Mouse (Mus musculus): ENCODE data around the gene Nudt3. TPM values are rescaled to one million over a fixed set of nuclear protein-coding genes. Genes with fewer than 3 reads are reported as not detected.
"Not testable (repeated sequence)": the region's sequence is repeated elsewhere in the genome, so short reads cannot be mapped to it uniquely, and the experiment has no call there.

The Nudt3 gene
- total RNA-seq, 2 experiments from 2014 or later: 562 to 569 TPM

DNA sequence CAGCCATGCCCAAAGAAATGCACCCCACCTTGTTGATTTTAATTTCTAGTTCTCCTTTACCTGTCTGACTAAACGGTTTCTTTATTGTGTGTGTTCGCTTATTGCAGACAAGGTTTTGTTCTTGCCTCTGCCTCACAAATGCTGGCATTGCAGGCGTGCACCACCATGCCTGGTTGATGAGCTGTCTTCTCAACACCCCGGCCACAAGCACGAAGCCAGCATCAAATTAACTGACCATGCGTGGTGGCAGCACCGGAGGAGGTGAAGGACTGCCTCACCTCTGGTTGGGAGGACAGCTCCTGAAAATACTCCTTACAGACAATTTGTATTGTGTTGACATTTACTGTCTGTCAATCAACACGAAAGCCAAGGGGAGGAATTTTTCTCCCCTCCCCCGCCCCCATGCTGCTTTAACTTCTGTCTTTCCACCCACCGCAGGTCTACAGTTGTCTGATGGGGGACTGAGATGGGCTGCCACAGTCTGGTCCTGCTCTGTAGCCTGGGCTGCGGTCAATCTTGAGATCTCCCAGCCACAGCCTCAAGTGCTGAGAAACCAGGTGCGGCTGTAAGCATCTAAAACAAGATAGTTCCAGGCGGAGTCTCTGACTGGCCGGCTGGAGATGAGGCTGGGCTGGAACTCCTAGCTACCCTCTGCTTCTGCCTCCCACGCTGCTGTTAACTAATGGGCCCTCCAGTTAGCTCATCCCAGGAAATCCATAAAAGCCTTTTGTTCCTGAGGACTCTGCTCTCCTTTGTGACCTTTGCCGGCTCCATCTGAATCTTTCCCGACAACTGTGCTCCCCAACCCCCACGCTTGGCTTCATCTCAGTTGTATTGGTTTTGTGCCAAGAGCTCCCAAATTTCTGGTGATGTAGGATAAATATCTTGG, 13.1 kb upstream of the Nudt3 start, which contains the start of gene Rps10:
TSS of gene Rps10 (minus strand) at position 538 of the 889 bp plus-strand sequence.
- DNase-seq (ENCODE audit: low spot score in 2 of 2): no peak

DNA sequence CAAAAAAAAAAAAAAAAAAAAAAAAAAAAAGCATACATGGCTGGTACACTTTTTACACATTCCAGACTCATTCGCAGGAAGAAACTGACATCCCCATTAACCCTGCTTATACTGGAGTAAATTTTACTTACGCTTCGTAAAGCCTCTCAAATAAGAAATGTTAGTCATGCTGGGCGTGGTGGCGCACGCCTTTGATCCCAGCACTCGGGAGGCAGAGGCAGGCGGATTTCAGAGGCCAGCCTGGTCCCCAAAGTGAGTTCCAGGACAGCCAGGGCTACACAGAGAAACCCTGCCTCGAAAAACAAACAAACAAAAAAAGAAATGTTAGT, 12.2 kb upstream of the Nudt3 start:
- not testable (repeated sequence) for DNase-seq (ENCODE audit: low spot score in 2 of 2)

DNA sequence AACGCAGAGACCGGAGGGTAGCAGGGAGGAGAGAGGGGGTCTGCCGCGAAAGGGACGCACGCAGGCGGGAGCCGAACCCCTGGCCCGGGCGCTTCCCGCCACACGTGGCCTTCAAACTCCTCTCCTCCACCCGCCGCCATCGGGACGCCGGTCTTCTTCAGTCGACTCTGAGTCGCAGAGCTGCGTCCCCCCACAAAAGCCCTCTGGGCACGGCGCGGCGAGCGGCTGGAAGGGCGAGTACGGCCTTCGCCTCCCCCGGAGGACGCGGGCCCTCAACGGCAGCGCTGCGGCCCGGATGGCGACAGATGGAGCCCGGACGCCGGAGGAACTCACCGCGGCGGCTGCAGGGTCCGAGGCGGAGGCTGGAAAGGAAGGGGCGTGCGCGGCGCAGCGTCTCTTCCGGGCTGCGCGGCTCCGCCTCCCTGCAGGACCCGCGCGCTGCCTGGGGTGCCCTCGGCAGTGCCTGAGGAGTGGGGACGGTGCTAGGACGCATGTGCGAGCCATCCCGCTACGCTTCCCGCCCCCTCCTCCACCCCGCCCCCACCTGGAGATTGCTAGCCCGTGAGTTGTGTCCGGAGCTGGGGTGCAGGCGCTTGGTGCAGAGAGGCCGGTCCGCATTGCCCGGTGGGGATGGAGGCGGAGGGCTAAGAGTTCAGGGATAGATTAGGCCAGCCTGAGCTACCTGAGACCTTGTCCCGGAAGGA, 11.7 kb upstream of the Nudt3 start, which contains the start of gene RPS10-NUDT3:
TSS of gene RPS10-NUDT3 (minus strand) at position 352 of the 704 bp plus-strand sequence.
- peak; percentile 81 to 90 for DNase-seq (ENCODE audit: low spot score in 2 of 2)

DNA sequence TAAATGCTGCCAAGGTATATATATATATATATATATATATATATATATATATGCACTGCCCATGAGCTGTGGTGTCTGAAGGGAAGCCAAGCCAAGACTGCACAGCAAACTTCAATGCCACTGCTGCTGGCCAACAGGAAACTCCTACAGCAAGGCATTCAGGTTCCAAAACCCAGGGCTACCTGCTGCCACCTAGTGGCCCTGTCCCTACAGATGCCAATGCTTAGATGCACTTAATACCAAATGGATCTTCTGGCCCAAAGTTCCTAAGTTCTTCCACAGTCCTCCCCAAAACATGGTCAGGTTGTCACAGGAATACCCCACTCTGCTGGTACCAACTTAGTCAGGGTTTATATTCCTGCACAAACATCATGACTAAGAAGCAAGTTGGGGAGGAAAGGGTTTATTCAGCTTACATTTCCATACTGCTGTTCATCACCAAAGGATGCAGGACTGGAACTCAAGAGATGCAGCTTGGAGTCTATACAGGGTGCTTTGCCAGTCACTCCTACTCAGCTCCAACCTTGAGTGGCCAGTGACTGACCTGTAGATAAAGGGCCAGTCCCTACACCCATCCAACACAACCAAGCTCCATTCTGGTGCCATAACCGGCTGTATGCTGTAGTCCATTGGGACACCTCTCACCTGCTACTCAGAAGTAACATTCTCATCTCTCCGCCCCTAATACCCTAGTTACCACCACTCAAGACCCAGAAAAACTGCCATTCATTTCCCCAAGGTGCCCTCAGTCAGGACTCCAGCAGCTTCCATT, 6.1 kb upstream of the Nudt3 start:
- DNase-seq (ENCODE audit: low spot score in 2 of 2): peak; percentile 88

DNA sequence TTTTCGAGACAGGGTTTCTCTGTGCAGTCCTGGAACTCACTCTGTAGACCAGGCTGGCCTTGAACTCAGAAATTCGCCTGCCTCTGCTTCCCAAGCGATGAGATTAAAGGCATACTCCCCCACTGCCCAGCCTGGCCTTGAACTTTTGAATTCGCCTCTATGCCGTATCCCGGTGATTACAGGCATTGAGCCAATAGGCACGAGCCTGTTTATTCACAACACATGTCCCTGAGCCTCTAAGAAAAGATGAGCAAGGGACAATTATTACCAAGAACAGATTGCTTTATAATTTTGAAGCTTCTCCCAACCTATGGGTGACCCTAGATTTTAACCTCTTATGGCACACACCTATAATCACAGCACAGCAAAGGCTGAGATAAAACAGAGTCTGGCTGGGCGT, 5.1 kb upstream of the Nudt3 start:
- DNase-seq (ENCODE audit: low spot score in 2 of 2): no peak

DNA sequence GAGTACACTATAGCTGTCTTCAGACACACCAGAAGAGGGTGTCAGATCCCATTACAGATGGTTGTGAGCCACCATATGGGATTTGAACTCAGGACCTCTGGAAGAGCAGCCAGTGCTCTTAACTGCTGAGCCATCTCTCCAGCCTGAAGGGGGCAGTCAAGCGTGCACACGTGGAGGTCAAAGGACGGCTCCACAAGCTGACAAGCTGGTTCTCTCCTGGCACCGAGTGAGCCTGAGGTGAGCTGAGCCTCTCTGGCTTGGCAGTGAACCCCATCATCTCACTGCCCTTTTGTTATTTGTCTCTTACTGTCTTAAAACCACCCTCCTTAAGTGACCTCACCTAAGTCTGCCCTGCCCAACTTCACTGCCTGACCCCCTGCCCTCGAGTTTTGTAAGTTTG, 4.2 kb upstream of the Nudt3 start:
- DNase-seq (ENCODE audit: low spot score in 2 of 2): no peak

DNA sequence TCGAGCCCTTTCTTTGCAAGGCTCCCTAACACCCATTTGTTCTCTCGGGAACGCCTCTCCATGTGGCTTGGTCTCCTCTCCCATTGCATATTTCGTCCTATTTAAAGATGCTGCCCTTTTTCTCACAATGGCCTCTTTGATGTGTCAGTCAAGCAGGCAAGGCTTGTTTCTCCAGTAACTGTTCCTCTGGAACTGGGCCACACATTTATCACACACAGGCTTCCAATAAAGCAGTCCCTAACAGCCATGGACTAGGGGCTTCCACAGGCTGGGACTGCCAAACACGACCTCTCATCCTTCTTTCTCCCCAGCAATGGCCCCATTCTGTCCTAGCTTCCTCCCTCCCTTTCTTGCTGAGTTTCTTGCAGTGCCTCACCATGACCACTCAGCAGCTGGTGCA, 3.4 kb upstream of the Nudt3 start:
- DNase-seq (ENCODE audit: low spot score in 2 of 2): no peak

DNA sequence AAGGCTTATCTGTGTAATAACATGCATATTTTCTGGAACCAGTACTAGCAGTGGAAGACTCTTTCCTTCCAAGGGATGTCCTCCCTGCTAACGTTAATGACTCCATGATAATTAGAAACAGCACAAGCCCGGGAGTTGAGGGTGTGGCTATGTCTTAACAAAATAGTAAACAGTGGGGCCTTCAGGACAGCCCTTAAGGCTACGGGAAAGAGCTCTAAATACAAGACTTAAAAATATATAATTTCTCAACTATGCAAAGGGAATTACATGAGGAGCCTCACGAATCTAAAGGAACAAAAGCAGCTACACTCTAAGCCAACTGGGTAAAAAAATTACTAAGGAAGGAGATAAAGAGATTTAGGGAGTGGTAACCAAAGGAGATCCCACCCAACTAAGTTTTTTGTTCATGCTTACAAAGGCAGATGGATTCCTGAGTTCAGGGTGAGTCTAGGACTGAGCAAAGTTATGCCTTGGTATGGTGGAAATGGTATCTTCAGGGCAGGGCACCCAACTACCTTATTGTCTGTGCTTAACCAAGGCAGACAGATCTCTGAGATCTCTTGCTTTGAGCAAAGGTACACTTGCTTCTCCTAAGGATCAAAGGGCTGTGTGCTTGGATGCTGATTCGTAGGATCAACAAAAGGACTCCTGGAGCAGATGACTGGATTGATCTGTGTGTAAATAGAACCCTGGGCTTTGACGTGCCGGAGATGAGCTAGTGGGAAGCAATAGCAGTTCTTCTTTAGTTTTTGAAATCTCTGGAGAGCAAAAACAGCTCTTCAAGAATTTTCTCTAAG, 2.4 kb upstream of the Nudt3 start:
- DNase-seq (ENCODE audit: low spot score in 2 of 2): no peak

DNA sequence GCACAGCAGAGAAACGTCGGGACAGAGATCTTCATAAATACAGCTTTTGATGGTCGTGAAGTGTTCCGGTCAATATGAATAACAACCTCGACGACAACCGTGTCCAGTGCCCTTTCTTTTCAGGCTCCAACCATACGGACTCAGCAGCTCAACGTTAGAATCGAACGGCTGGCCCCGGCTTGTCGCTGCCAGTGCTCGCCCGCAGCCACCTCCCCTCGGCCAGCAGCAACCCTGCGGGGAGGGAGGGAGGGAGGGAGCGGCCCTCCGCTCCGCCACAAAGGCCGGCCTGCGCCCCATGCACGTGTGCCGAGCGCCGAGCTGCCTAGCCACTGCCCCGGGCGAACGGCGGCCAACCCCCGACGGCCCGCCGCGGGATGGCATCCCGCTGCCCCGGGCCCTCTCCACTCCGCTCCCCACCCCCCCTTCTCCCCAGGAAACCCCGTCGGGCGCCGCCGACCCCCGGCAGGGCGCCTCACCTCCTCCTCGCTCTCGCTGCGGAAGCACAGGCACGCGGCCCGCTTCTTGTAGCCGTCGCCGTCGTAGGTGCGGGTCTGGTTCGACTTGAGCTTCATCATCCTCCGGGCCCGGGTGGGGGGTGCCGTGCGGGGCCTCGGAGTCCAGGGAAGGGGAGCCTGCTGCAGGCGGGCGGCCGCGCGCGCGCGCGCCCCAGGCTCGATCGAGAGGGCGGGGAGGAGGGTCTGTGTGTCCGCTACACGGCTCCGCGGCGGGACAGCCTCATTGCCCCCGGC, 510 bp downstream of the Nudt3 start:
- peak in 1 of 2 experiments; percentile 36 for DNase-seq (ENCODE audit: low spot score in 2 of 2)

DNA sequence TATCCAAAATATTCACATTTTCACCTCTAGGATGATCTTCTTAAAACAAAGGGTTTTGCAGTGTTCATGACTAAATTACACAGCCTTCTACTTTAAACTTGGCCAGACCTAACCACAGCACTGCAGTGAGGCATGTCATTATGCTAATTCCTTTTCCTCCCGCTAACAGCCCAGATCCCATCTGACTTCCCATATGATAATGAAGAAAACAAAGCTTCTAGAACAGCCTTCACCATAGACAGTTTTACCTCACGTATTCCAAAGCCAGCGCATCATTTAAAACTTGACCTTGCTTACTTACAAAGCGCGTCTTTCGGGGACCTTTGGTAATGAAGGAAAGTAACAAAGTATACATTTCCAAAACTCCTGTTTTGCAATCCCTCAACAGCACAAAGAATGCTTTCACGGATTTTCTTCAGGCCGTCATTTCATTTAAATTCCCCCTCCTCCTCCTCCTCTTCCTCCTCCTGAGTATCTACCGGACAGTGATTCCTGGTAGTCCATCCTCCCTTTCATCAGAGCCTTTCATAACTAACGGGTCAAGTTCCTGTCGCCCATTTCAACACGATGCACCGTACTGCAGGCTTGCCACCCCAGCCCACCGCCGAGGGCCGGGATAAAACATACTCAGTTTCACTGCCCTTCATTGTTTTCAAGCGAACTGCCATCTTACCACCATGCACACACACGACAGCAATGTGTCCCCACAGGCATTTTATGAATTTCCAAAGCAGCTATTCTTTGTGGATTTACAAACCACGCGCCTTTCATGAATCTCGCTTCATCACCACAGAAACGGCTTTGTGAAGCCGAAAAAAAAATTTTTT, 1.4 kb downstream of the Nudt3 start:
- no peak for DNase-seq (ENCODE audit: low spot score in 2 of 2)

DNA sequence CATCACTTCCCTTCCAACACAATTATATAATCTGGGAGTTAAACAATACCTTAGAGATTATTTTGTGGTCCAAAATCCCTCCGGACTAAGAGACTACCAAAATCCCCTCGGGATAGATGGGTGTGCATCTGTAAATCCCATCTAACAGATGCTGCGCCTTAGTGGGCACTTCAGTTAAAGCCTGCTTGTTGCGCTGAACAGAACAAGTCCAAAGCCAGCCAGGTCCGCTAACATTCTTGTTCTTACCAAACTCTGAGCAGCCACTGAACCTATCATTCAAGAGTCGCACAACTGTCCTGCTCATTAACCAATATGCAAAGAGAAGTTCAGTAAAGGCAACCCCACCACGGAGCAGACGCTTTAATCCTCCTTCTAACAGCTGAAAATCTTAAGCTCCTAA, 2.1 kb downstream of the Nudt3 start:
- no peak for DNase-seq (ENCODE audit: low spot score in 2 of 2)

DNA sequence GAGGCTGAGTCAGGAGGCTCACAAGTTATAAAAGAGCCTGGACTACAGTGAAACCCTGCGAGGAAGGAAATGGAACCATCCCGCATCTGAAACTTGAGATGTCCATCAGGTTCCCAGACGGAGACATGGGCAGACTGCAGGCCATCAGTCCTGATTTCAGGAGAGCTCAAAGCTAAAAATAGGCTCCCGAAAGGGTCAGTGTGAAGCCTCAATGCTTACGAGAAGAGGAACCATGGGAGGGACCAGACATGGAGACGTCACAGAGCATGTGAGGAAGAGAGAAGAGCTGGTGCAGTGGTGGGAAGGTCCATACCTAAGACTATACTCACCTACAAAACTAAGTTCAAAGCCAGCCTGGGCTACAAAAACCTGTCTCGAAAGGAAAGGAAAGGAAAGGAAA, 7.9 kb downstream of the Nudt3 start:
- no peak for DNase-seq (ENCODE audit: low spot score in 2 of 2)

DNA sequence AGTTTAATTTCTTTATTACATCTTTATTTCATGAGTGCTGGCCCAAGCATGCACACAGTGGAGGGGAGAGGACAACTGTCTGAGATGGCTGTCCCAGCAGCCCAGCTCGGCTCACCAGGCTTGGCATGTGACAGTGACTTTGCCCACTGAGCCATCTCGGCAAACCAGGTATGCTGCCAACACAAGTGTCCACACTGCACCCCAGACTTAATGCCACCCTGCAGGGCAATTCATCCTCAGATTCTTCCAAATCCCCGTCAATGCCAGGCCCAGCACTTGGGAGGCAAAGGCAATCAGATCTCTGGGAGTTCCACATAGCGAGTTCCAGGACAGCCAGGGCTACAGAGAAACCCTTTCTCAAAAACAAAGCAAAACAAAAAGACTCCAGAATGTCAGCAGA, 10.3 kb downstream of the Nudt3 start:
- no peak for DNase-seq (ENCODE audit: low spot score in 2 of 2)

DNA sequence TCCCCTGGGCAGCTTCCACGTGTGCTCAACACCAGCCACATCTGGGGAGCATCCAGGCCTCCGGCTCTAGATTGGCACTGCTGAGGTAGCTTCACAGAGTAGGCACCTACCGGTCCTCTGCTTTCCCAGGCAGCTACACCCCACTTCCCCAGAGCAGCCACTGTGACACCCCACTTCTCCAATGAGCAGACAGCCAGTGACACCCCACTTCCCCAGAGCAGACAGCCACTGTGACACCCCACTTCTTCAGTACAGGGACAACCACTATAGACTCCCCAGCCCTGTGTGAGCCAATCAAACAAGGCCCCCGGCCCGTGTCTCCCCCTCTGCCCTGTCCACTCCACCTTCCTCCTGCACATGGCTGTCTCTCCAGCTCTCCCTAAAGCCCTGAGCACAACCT, 11.3 kb downstream of the Nudt3 start:
- DNase-seq (ENCODE audit: low spot score in 2 of 2): no peak

DNA sequence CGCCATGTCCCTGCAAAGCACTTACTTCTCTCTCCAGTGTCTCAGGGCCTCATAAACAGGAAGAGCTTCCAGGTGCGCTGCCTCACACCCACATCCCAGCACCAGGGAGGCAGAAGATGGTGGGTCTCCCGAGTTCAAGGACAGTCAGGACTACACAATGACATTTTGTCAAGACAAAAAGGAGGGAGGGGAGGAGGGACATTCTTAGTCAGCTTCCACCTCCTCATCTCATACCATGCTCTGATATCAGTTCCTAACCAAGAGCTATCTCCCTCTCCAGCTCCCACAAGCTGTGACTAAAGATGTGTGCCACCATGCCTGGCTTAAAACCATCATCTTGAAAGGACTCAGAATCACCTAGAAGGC, 11.8 kb downstream of the Nudt3 start:
- no peak for DNase-seq (ENCODE audit: low spot score in 2 of 2)

DNA sequence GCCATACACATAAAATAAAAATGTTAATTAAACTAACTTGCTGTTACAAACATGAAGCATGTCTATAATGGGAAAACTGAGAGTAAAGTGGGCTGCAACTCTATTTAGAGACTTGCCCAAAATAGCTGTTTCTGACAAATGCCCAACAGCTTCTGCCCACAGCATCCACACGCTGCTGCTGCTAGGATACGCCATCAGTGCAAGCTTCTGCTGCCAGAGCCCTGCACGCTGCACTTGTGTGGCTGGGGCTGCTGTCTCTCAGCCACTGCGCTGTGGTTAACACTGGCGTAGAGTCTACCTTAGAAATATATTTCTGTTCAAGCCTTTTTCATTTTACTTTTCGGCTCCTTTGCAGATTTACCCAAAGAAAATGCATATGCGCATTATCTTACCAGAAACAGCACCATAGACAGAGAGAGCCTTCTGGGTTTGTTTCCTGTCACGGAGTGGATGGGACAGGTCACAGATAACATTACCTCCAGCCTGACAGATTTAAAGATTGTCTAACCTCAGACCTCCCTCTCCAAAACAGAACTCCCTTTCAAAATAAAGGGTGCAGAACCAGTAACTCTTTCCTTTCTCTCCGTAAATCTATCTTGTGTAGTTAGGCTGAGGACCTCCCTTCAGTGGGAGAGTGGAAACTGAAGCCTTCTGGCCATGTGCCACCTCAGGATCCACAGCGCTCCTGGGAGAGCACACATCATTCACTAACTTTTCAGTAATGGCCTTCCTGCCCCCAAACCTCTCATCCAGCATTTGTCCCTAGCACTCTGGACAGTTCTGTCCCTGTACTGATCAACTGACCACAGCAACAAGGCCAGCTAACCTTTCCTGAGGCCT, 12.4 kb downstream of the Nudt3 start:
- DNase-seq (ENCODE audit: low spot score in 2 of 2): peak; percentile 67 to 81

DNA sequence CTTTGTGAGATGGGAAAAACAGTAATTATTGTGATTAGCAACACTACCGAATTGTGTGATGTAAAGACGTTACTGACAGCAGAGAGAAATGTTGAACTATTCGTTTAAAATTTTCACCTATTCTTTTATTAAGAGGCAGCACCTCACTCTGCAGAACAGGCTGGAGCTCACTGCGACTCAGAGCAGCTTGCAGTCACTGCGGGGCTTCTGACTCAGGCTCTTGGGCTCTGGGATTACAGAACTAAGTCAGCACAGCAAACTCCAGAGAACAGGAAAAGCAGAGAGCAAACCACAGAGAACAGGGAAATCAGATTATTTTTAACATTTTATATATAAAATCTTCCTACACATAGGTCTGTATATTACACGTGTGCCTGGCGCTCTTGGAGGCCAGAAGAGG, 13.7 kb downstream of the Nudt3 start:
- DNase-seq (ENCODE audit: low spot score in 2 of 2): no peak

DNA sequence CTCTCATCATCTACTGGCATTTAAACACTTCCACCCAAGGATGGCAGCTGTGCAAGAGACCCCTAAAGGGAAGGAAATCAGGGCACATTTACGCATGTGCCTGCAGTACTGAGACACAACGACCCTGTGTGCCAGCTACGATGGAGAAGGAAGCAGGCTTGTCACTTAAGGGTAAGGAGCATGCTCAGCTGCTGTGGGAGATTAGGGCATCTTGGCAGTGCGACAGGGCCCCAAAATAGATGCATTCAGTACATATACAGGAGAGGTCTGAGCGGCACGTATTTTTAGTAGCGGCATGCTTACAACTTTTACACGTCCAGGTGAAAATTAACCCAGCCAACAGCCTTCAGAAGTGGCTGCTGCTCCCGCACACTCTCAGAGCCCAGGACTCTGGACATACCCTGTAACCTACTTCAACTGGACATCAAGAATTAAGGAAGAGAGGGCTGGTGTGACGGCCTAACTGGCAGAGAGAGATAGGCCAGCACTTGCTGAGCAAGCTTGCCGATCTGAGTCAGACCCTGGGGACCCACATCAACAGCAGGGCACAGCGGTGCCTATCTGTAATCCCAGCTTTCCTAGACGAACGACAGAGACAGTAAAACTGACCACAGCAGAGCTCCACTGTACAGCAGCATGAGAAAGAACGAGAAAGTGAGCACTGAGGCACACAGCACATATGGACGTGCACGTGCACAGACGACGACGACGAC, 19.6 kb downstream of the Nudt3 start:
- no peak for DNase-seq (ENCODE audit: low spot score in 2 of 2)
